Mouse (Mus musculus) heart, embryonic 12.5 days (tissue): ENCODE measurements around the gene Mrpl45. TPM values are rescaled to one million over a fixed set of nuclear protein-coding genes. Genes with fewer than 3 reads are reported as not detected.
"Not testable (repeated sequence)": the region's sequence is repeated elsewhere in the genome, so short reads cannot be mapped to it uniquely, and the experiment has no call there.

Experiments used
- ATAC-seq: fragments of 200-750 bp; cut with Nextera tagmentation; 2 replicates; pipeline ENCODE4 v1.8.0; 2017; ENCODE audit warnings: moderate TSS enrichment, moderate library complexity; ENCODE audit not compliant: insufficient number of reproducible peaks, low FRiP score
- H3K27ac ChIP-seq: fragments of 300-500 bp; sonication (generic); 2 replicates; pipeline ENCODE4 v1.5.1; 2016; ENCODE audit warnings: mild to moderate bottlenecking, moderate library complexity; ENCODE audit not compliant: poor library complexity, severe bottlenecking
- H3K27me3 ChIP-seq: fragments of 300-500 bp; sonication (generic); replicated peaks from 2 replicates; pipeline ENCODE4 v1.6.1; 2016; ENCODE audit warnings: mild to moderate bottlenecking, moderate library complexity
- H3K36me3 ChIP-seq: fragments of 300-500 bp; sonication (generic); 2 replicates; pipeline ENCODE4 v1.6.1; 2016; ENCODE audit warnings: mild to moderate bottlenecking, moderate library complexity
- H3K4me1 ChIP-seq: fragments of 300-500 bp; sonication (generic); replicated peaks from 2 replicates; pipeline ENCODE4 v1.6.1; 2016; ENCODE audit warnings: mild to moderate bottlenecking
- H3K4me2 ChIP-seq: fragments of 300-500 bp; sonication (generic); 2 replicates; pipeline ENCODE4 v1.6.1; 2016; ENCODE audit warnings: mild to moderate bottlenecking, moderate library complexity
- H3K4me3 ChIP-seq: fragments of 300-500 bp; sonication (generic); 2 replicates; pipeline ENCODE4 v1.5.1; 2016; ENCODE audit warnings: mild to moderate bottlenecking
- H3K9ac ChIP-seq: fragments of 300-500 bp; sonication (generic); 2 replicates; pipeline ENCODE4 v1.6.1; 2016; ENCODE audit warnings: mild to moderate bottlenecking, moderate library complexity
- H3K9me3 ChIP-seq: fragments of 300-500 bp; sonication (generic); replicated peaks from 2 replicates; pipeline ENCODE4 v1.6.1; 2016; ENCODE audit warnings: mild to moderate bottlenecking, moderate library complexity
- WGBS: fragments of 180-500 bp; shearing (Covaris S2); methylation state at CpG from one replicate; pipeline ENCODE4 v1.1.7; 2016; 5-methylcytosine and 5-hydroxymethylcytosine counted together
- polyA plus RNA-seq: library from polyadenylated mRNA; unstranded; fragments of >200 nt; fragmentation: Nextera tagmentation; extraction: Ambion mirVana; gene quantifications from 2 replicates; pipeline ENCODE4 v1.2.1, GENCODE M21; 2016

Mrpl45 gene
- polyA plus RNA-seq, 1 experiment from 2014 or later = 63.4 TPM

- 71% methylated on average over 3 of the region's 3 CpGs for WGBS
- H3K9me3 ChIP-seq = no peaks in the 10 kb centered on the region
- peaks cover 25% of the 10 kb centered on the region for H3K4me1 ChIP-seq
- H3K4me2 ChIP-seq = no peak within 1 kb of the TSS
- no peak for ATAC-seq
- 0 out of 2 replicates have a peak within 1 kb of the TSS, but pooled peaks have one; percentile 32 for H3K9ac ChIP-seq
- no peak within 1 kb of the TSS for H3K27ac ChIP-seq
- H3K4me3 ChIP-seq = no peak within 1 kb of the TSS
- 0 out of 2 replicates have a peak, but pooled peaks cover 4% of the 10 kb centered on the region for H3K27me3 ChIP-seq
- H3K36me3 ChIP-seq = no peaks in the 10 kb centered on the region
These were observed 36.6 kb downstream of the Mrpl45 start, which contains the start of gene Gpr179 for GRCm38 (mm10) chr11:97352027-97352684. TSS of gene Gpr179 (minus strand) at chr11:97352077.

GRCm38 (mm10) chr11:97352935-97353597 is 37.5 kb downstream of the Mrpl45 start:
- H3K36me3 ChIP-seq = no peaks in the 10 kb centered on the region
- no peaks in the 10 kb centered on the region for H3K9me3 ChIP-seq
- H3K27me3 ChIP-seq = 0 out of 2 replicates have a peak, but pooled peaks cover 4% of the 10 kb centered on the region
- no peak overlapping the region for H3K9ac ChIP-seq
- no peak for ATAC-seq
- no peak overlapping the region for H3K4me3 ChIP-seq
- 54% methylated on average over 4 of the region's 4 CpGs for WGBS
- no peak overlapping the region for H3K27ac ChIP-seq
- H3K4me1 ChIP-seq = peaks cover 25% of the 10 kb centered on the region
- no peak overlapping the region for H3K4me2 ChIP-seq

GRCm38 (mm10) chr11:97354646-97355045 is 39.1 kb downstream of the Mrpl45 start:
- H3K27me3 ChIP-seq = 0 out of 2 replicates have a peak, but pooled peaks cover 4% of the 10 kb centered on the region
- H3K36me3 ChIP-seq = no peaks in the 10 kb centered on the region
- no peak overlapping the region for H3K4me2 ChIP-seq
- no peak for ATAC-seq
- H3K27ac ChIP-seq = no peak overlapping the region
- peaks cover 22% of the 10 kb centered on the region for H3K4me1 ChIP-seq
- no peak overlapping the region for H3K4me3 ChIP-seq
- 57% methylated on average over 2 of the region's 2 CpGs for WGBS
- H3K9ac ChIP-seq = no peak overlapping the region
- no peaks in the 10 kb centered on the region for H3K9me3 ChIP-seq

GRCm38 (mm10) chr11:97355247-97355646 is 39.7 kb downstream of the Mrpl45 start:
- Histone ChIP-seq H3K36me3 (no peaks in the 10 kb centered on the region), H3K4me3 (no peak overlapping the region), H3K9ac (no peak overlapping the region), H3K4me2 (no peak overlapping the region), H3K4me1 (peaks cover 16% of the 10 kb centered on the region), H3K27ac (no peak overlapping the region), H3K9me3 (no peaks in the 10 kb centered on the region), H3K27me3 (0 out of 2 replicates have a peak, but pooled peaks cover 4% of the 10 kb centered on the region)
- 80% methylated on average over 7 of the region's 7 CpGs for WGBS
- ATAC-seq = no peak

- not testable (repeated sequence) for ATAC-seq, H3K4me3 ChIP-seq, H3K36me3 ChIP-seq, H3K27me3 ChIP-seq, H3K4me1 ChIP-seq, H3K4me2 ChIP-seq, H3K9me3 ChIP-seq, H3K27ac ChIP-seq, H3K9ac ChIP-seq
- 8% methylated on average over 4 of the region's 6 CpGs for WGBS
These were observed 42.1 kb downstream of the Mrpl45 start for GRCm38 (mm10) chr11:97357663-97358062.

- H3K36me3 ChIP-seq = no peaks in the 10 kb centered on the region
- H3K9ac ChIP-seq = peak within 1 kb of the TSS; percentile 99
- ATAC-seq = peak; percentile 95
- H3K4me2 ChIP-seq = peak within 1 kb of the TSS; percentile 92
- peak within 1 kb of the TSS; percentile 93 for H3K4me3 ChIP-seq
- H3K27me3 ChIP-seq = no peaks in the 10 kb centered on the region
- no peaks in the 10 kb centered on the region for H3K9me3 ChIP-seq
- H3K4me1 ChIP-seq = peaks cover 19% of the 10 kb centered on the region
- peak within 1 kb of the TSS; percentile 96 for H3K27ac ChIP-seq
- WGBS = under 1% methylated on average over 22 of the region's 81 CpGs
These were observed 46.6 kb downstream of the Mrpl45 start, which contains the start of gene Socs7 for GRCm38 (mm10) chr11:97361948-97362648. TSS of gene Socs7 (plus strand) at chr11:97362551.

- Histone ChIP-seq H3K4me2 (peak overlapping the region; percentile 92), H3K36me3 (no peaks in the 10 kb centered on the region), H3K27me3 (no peaks in the 10 kb centered on the region), H3K9ac (peak overlapping the region; percentile 99), H3K4me1 (peaks cover 22% of the 10 kb centered on the region), H3K27ac (peak overlapping the region; percentile 96), H3K9me3 (no peaks in the 10 kb centered on the region), H3K4me3 (peak overlapping the region; percentile 93)
- no peak; the same call in 1 of the 2 replicates for ATAC-seq
- WGBS = 1% methylated on average over 36 of the region's 39 CpGs
These were observed 47.1 kb downstream of the Mrpl45 start for GRCm38 (mm10) chr11:97362649-97362942.

GRCm38 (mm10) chr11:97362943-97363643 is 47.6 kb downstream of the Mrpl45 start:
- Histone ChIP-seq H3K27ac (peak overlapping the region; percentile 96), H3K9ac (peak overlapping the region; percentile 99), H3K27me3 (no peaks in the 10 kb centered on the region), H3K4me1 (peaks cover 26% of the 10 kb centered on the region), H3K4me2 (peak overlapping the region; percentile 92), H3K36me3 (no peaks in the 10 kb centered on the region), H3K9me3 (no peaks in the 10 kb centered on the region), H3K4me3 (peak overlapping the region; percentile 93)
- ATAC-seq = peak; percentile 9; the same call in 1 of the 2 replicates
- WGBS = under 1% methylated on average over 49 of the region's 49 CpGs

- WGBS = under 1% methylated on average over 7 of the region's 7 CpGs
- no peaks in the 10 kb centered on the region for H3K9me3 ChIP-seq
- H3K27me3 ChIP-seq = no peaks in the 10 kb centered on the region
- peak overlapping the region; percentile 99 for H3K9ac ChIP-seq
- H3K36me3 ChIP-seq = no peaks in the 10 kb centered on the region
- peak overlapping the region; percentile 96 for H3K27ac ChIP-seq
- peaks cover 28% of the 10 kb centered on the region for H3K4me1 ChIP-seq
- peak overlapping the region; percentile 92 for H3K4me2 ChIP-seq
- peak overlapping the region; percentile 93 for H3K4me3 ChIP-seq
- ATAC-seq = no peak
These were observed 48.1 kb downstream of the Mrpl45 start for GRCm38 (mm10) chr11:97363644-97363995.

GRCm38 (mm10) chr11:97365556-97365955 is 50.0 kb downstream of the Mrpl45 start:
- H3K4me3 ChIP-seq = no peak overlapping the region
- peak overlapping the region; percentile 92 for H3K4me2 ChIP-seq
- peaks cover 34% of the 10 kb centered on the region for H3K4me1 ChIP-seq
- 43% methylated on average over 1 of the region's 1 CpGs for WGBS
- no peaks in the 10 kb centered on the region for H3K27me3 ChIP-seq
- H3K27ac ChIP-seq = no peak overlapping the region
- peak overlapping the region; percentile 8; the same call in 1 of the 2 replicates for H3K9ac ChIP-seq
- H3K9me3 ChIP-seq = no peaks in the 10 kb centered on the region
- no peak for ATAC-seq
- no peaks in the 10 kb centered on the region for H3K36me3 ChIP-seq
